Mouse (Mus musculus) E14TG2a.4 (cell line): ENCODE results near the gene Spink2.

Experiments used
- CTCF ChIP-seq: conservative IDR thresholded peaks from 2 replicates; pipeline ENCODE4 v1.5.1; 2014; ENCODE audit warnings: low read length
- POU5F1 ChIP-seq: IDR thresholded peaks from 2 replicates; pipeline ENCODE4 v1.6.1; 2014; ENCODE audit warnings: low read length, borderline replicate concordance

DNA sequence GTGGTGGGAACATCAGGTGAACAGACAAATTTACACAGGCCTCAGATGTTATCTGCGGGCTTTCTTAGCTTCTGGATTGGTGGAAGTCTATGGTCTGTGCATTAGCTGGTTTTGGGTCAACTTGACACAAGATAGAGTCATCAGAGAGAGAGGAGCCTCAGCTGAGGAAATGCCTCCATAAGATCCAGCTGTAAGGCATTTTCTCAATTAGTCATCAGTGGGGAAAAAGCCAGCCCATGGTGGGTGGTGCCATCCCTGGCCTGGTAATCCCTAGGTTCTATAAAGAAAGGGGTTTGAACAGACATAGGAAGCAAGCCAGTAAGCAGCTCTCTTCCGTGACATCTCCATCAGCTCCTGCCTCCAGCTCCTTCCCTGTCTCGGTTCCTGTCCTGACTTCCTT, 25.9 kb downstream of the Spink2 start:
- TF ChIP-seq CTCF = no peak
- TF ChIP-seq POU5F1 = no peak
